Mouse (Mus musculus) CD4-positive, CD25-positive, alpha-beta regulatory T cell (primary cell): ENCODE measurements around the gene Olfr320. TPM values are rescaled to one million over a fixed set of nuclear protein-coding genes. Genes with fewer than 3 reads are reported as not detected.

Experiments
- polyA plus RNA-seq: library from polyadenylated mRNA; unstranded; fragments of 100-300 nt; shearing (Covaris generic); gene quantifications from one replicate; pipeline ENCODE4 v1.2.1, GENCODE M21; 2017

Gene Olfr320
- polyA plus RNA-seq = not detected

GRCm38 (mm10) chr11:58680799-58681198 is at the start of gene Olfr320:
Gene Olfr320, plus strand, starts transcription at chr11:58681099.

GRCm38 (mm10) chr11:58640272-58640867 is 40.5 kb upstream of the Olfr320 start, which contains the start of gene Trim58:
Gene Trim58, plus strand, starts transcription at chr11:58640465.

GRCm38 (mm10) chr11:58658596-58658995 is 22.3 kb upstream of the Olfr320 start, which contains the start of gene Olfr322:
Gene Olfr322, plus strand, starts transcription at chr11:58658782.

GRCm38 (mm10) chr11:58698862-58699261 is 18.0 kb downstream of the Olfr320 start, which contains the start of gene Olfr319:
Gene Olfr319, plus strand, starts transcription at chr11:58699162.

GRCm38 (mm10) chr11:58723914-58724313 is 43.0 kb downstream of the Olfr320 start, which contains the start of gene Olfr318:
Gene Olfr318, minus strand, starts transcription at chr11:58724014.

Other genes starting within 250 kb of the Olfr320 start
- gene Gm12253, start 248.5 kb upstream of the Olfr320 start, polyA plus RNA-seq = 0.13 TPM
- gene Lypd9, start 228.2 kb upstream of the Olfr320 start, polyA plus RNA-seq = not detected
- gene Olfr30, start 218.8 kb upstream of the Olfr320 start, polyA plus RNA-seq = not detected
- gene Olfr332, start 188.5 kb upstream of the Olfr320 start, polyA plus RNA-seq = not detected
- gene Olfr331, start 178.5 kb upstream of the Olfr320 start, polyA plus RNA-seq = not detected
- gene Olfr330, start 146.3 kb upstream of the Olfr320 start, polyA plus RNA-seq = 0.17 TPM
- not detected for gene Olfr329-ps, start 134.7 kb upstream of the Olfr320 start, polyA plus RNA-seq
- not detected for gene Olfr328, start 125.5 kb upstream of the Olfr320 start, polyA plus RNA-seq
- not detected for gene Olfr224, start 110.5 kb upstream of the Olfr320 start, polyA plus RNA-seq
- gene Olfr325, start 103.4 kb upstream of the Olfr320 start, polyA plus RNA-seq = not detected
- not detected for gene Olfr324, start 86.0 kb upstream of the Olfr320 start, polyA plus RNA-seq
- not detected for gene 2210407C18Rik, start 65.0 kb upstream of the Olfr320 start, polyA plus RNA-seq
- not detected for gene Olfr323, start 50.6 kb upstream of the Olfr320 start, polyA plus RNA-seq
- gene Trim58, start 40.6 kb upstream of the Olfr320 start, polyA plus RNA-seq = not detected
- not detected for gene Olfr322, start 22.3 kb upstream of the Olfr320 start, polyA plus RNA-seq
- not detected for gene Olfr319, start 18.1 kb downstream of the Olfr320 start, polyA plus RNA-seq
- gene Olfr318, start 42.9 kb downstream of the Olfr320 start, polyA plus RNA-seq = not detected
- gene Olfr317, start 58.1 kb downstream of the Olfr320 start, polyA plus RNA-seq = not detected
- gene Olfr316, start 71.6 kb downstream of the Olfr320 start, polyA plus RNA-seq = not detected
- not detected for gene Olfr315, start 92.1 kb downstream of the Olfr320 start, polyA plus RNA-seq
- gene Olfr314, start 101.9 kb downstream of the Olfr320 start, polyA plus RNA-seq = not detected
- 0.66 TPM for gene Fam183b, start 120.9 kb downstream of the Olfr320 start, polyA plus RNA-seq
- gene Olfr313, start 133.9 kb downstream of the Olfr320 start, polyA plus RNA-seq = not detected
- gene Olfr312, start 148.1 kb downstream of the Olfr320 start, polyA plus RNA-seq = not detected
- gene Olfr311, start 158.2 kb downstream of the Olfr320 start, polyA plus RNA-seq = not detected
- gene Gm12258, start 166.1 kb downstream of the Olfr320 start, polyA plus RNA-seq = 10.4 TPM
- gene 2810021J22Rik, start 186.1 kb downstream of the Olfr320 start, polyA plus RNA-seq = 11.1 TPM
- gene Zfp39, start 223.1 kb downstream of the Olfr320 start, polyA plus RNA-seq = 11.0 TPM
- not detected for gene Btnl10, start 236.8 kb downstream of the Olfr320 start, polyA plus RNA-seq